32 mouse cellular contexts compared by ENCODE assay signal in genomic region chr17:86924679-86925078, GRCm38 (mm10). TPM values are rescaled to one million over a fixed set of nuclear protein-coding genes. Genes with fewer than 3 reads are reported as not detected.
DNase-seq lines count a peak whose midpoint lies in the region; ATAC-seq lines count a peak whose summit lies in the region.
"Had no signal": no experiment of that assay in that cellular context is flagged by ENCODE, and none has a peak within 500 bp of the region (broad histone marks: within the 10 kb centered on the region; RNA-seq: fewer than 3 reads in every experiment).

No protein-coding gene starts in this region.

- H3K9me3 ChIP-seq in hindbrain, embryonic 15.5 days: peaks cover 9% of the 10 kb centered on the region; the same call in 1 of the 2 replicates
- H3K9me3 ChIP-seq in hindbrain, embryonic 10.5 days: peaks cover 15% of the 10 kb centered on the region
- no peaks in the 10 kb centered on the region; the same call in 1 of the 2 replicates for H3K9me3 ChIP-seq in neural tube, embryonic 15.5 days (replicated peaks)

- no peak overlapping the region for H3K4me3 ChIP-seq in hindbrain, embryonic 15.5 days
- no peak overlapping the region for H3K4me3 ChIP-seq in hindbrain, embryonic 10.5 days
- H3K4me3 ChIP-seq in neural tube, embryonic 15.5 days (replicated peaks): no peak overlapping the region
- H3K4me3 ChIP-seq: embryonic facial prominence, embryonic 13.5 days; forebrain, embryonic 10.5 days; heart, adult 2 months; heart, embryonic 13.5 days; limb, embryonic 13.5 days had no signal

- H3K4me2 ChIP-seq in hindbrain, embryonic 15.5 days: no peak overlapping the region
- H3K4me2 ChIP-seq in neural tube, embryonic 15.5 days: no peak overlapping the region
- H3K4me2 ChIP-seq: embryonic facial prominence, embryonic 13.5 days; heart, embryonic 13.5 days; limb, embryonic 13.5 days; liver, embryonic 11.5 days had no signal

- DNase-seq in hindbrain, embryonic 10.5 days (ENCODE audit: low spot score): no peak
- DNase-seq in lung, postnatal 36 days: peak; percentile 32
- no peak for DNase-seq in lung, postnatal 25 days (ENCODE audit: low spot score)
- peak; percentile 31 for DNase-seq in adipocyte (ENCODE audit: low spot score)
- DNase-seq in cerebellum, adult 11-12 months: no peak
- DNase-seq: adrenal gland, adult 2 months; adrenal gland, postnatal 36 days; cerebellum, postnatal 14 days; heart, adult 2 months; heart, postnatal 10 days; kidney, adult 8-10 months; kidney, postnatal 10 days; right cerebral cortex, adult 18-20 months; spleen, adult 18-20 months; thymus, adult 2 months; thymus, postnatal 36 days had no signal

- H3K9ac ChIP-seq in hindbrain, embryonic 15.5 days: no peak overlapping the region
- H3K9ac ChIP-seq in neural tube, embryonic 15.5 days (replicated peaks): no peak overlapping the region
- H3K9ac ChIP-seq: heart, embryonic 13.5 days; limb, embryonic 13.5 days had no signal

- peak overlapping the region; percentile 69 for H3K27ac ChIP-seq in hindbrain, embryonic 15.5 days (replicated peaks)
- H3K27ac ChIP-seq in hindbrain, embryonic 10.5 days: no peak overlapping the region
- peak overlapping the region; percentile 60 for H3K27ac ChIP-seq in neural tube, embryonic 15.5 days (replicated peaks)
- H3K27ac ChIP-seq: embryonic facial prominence, embryonic 13.5 days; forebrain, embryonic 10.5 days; heart, adult 2 months; heart, embryonic 13.5 days; limb, embryonic 13.5 days had no signal

- H3K27me3 ChIP-seq in hindbrain, embryonic 15.5 days: no peaks in the 10 kb centered on the region
- H3K27me3 ChIP-seq in hindbrain, embryonic 10.5 days (ENCODE audit: insufficient read depth, poor library complexity, severe bottlenecking): no peaks in the 10 kb centered on the region
- no peaks in the 10 kb centered on the region for H3K27me3 ChIP-seq in neural tube, embryonic 15.5 days (replicated peaks)
- H3K27me3 ChIP-seq: embryonic facial prominence, embryonic 13.5 days; heart, embryonic 13.5 days; limb, embryonic 13.5 days had no signal

- H3K36me3 ChIP-seq in hindbrain, embryonic 15.5 days: no peaks in the 10 kb centered on the region
- H3K36me3 ChIP-seq in hindbrain, embryonic 10.5 days: no peaks in the 10 kb centered on the region
- no peaks in the 10 kb centered on the region for H3K36me3 ChIP-seq in neural tube, embryonic 15.5 days
- H3K36me3 ChIP-seq: embryonic facial prominence, embryonic 13.5 days; forebrain, embryonic 10.5 days; heart, embryonic 13.5 days; limb, embryonic 13.5 days had no signal

- no peaks in the 10 kb centered on the region for H3K4me1 ChIP-seq in hindbrain, embryonic 15.5 days (replicated peaks)
- H3K4me1 ChIP-seq in hindbrain, embryonic 10.5 days (replicated peaks): peaks cover 17% of the 10 kb centered on the region; the same call in 1 of the 2 replicates
- H3K4me1 ChIP-seq in neural tube, embryonic 15.5 days: no peaks in the 10 kb centered on the region
- H3K4me1 ChIP-seq: heart, embryonic 13.5 days had no signal

- ATAC-seq in hindbrain, embryonic 15.5 days (ENCODE audit: low FRiP score, low read depth): 0 out of 2 replicates have a peak, but pooled peaks have one; percentile 48
- peak; percentile 78 for ATAC-seq in neural tube, embryonic 15.5 days (ENCODE audit: low FRiP score)
- ATAC-seq: CD4-positive, CD25-positive, alpha-beta regulatory T cell, adult 4 months; forebrain, embryonic 16.5 days; intestine, embryonic 16.5 days had no signal

- WGBS in hindbrain, embryonic 15.5 days: 72% methylated on average over 3 of the region's 3 CpGs
- WGBS in hindbrain, embryonic 10.5 days: 84% methylated on average over 3 of the region's 3 CpGs
- 72% methylated on average over 3 of the region's 3 CpGs for WGBS in neural tube, embryonic 15.5 days

RNA-seq across cellular contexts. Expression of gene Tmem247, which starts 7.5 kb away (rescaled TPM):
- not detected in 2 replicates for polyA plus RNA-seq in hindbrain, embryonic 15.5 days (2015; fragmentation: Nextera tagmentation; extraction: Ambion mirVana)
- polyA plus RNA-seq in hindbrain, embryonic 10.5 days (2016; fragmentation: Nextera tagmentation; extraction: Ambion mirVana): not detected in 2 replicates
- polyA plus RNA-seq in neural tube, embryonic 15.5 days (2015; fragmentation: Nextera tagmentation; extraction: Ambion mirVana): not detected in 2 replicates
- polyA plus RNA-seq: adrenal gland, adult 2 months; brain, embryonic 14.5 days; CD4-positive, CD25-positive, alpha-beta regulatory T cell, adult 4 months; cerebellum, adult 2 months; cortical plate, adult 2 months; embryonic facial prominence, embryonic 13.5 days; forebrain, embryonic 10.5 days; forebrain, embryonic 16.5 days; heart, adult 2 months; heart, embryonic 13.5 days; intestine, embryonic 16.5 days; large intestine, adult 2 months; limb, embryonic 13.5 days; liver, embryonic 11.5 days; liver, embryonic 16.5 days; lung, embryonic 16.5 days; thymus, adult 2 months had no signal

RNA-seq across cellular contexts. Expression of gene Atp6v1e2, which starts 23.0 kb away (rescaled TPM):
- polyA plus RNA-seq in hindbrain, embryonic 15.5 days (2015; fragmentation: Nextera tagmentation; extraction: Ambion mirVana): 0.16 TPM in 1 of 2 replicates, not detected in the other
- polyA plus RNA-seq in hindbrain, embryonic 10.5 days (2016; fragmentation: Nextera tagmentation; extraction: Ambion mirVana): not detected in 2 replicates
- not detected in 2 replicates for polyA plus RNA-seq in neural tube, embryonic 15.5 days (2015; fragmentation: Nextera tagmentation; extraction: Ambion mirVana)
- polyA plus RNA-seq: adrenal gland, adult 2 months; brain, embryonic 14.5 days; CD4-positive, CD25-positive, alpha-beta regulatory T cell, adult 4 months; cerebellum, adult 2 months; cortical plate, adult 2 months; embryonic facial prominence, embryonic 13.5 days; forebrain, embryonic 10.5 days; forebrain, embryonic 16.5 days; heart, adult 2 months; heart, embryonic 13.5 days; large intestine, adult 2 months; limb, embryonic 13.5 days; liver, embryonic 11.5 days; liver, embryonic 16.5 days; lung, embryonic 16.5 days; thymus, adult 2 months had no signal

RNA-seq across cellular contexts. Expression of gene Rhoq, which starts 38.2 kb away (rescaled TPM):
- polyA plus RNA-seq in hindbrain, embryonic 15.5 days (2015; fragmentation: Nextera tagmentation; extraction: Ambion mirVana): 8.6 and 8.8 TPM in 2 replicates
- 8.4 and 9.7 TPM in 2 replicates for polyA plus RNA-seq in hindbrain, embryonic 10.5 days (2016; fragmentation: Nextera tagmentation; extraction: Ambion mirVana)
- polyA plus RNA-seq in neural tube, embryonic 15.5 days (2015; fragmentation: Nextera tagmentation; extraction: Ambion mirVana): 7.8 and 8.7 TPM in 2 replicates

Comparison
In these comparisons a context has a peak if more than half of its experiments do, and no peak if none do; other contexts are left out.
1. DNase-seq: peak in lung, postnatal 36 days (single experiment) and adipocyte (single experiment); none in hindbrain, embryonic 10.5 days (single experiment), lung, postnatal 25 days (single experiment) and cerebellum, adult 11-12 months (single experiment).